Mouse (Mus musculus): Measurements from ENCODE around the gene Nol4l.

DNA sequence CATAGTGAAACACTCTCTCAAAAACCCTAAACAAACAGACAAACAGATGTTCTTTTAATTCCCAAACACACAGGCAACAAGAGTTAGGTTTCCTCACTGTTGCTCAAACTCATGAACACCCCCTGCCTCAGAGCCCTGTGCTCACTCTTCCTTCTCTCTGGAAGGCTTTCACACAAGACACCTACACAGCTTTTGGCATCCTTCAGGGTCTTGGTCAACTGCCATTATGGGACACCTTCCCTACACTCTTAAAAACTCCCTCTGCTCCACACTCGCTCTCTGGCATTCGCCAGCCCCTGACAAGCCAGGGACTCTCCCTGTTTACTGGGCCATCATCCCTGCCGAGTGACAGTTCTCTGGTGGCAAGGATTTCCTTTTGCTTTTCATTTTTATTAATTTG is 15.8 kb downstream of the Nol4l start:
- TF ChIP-seq E2F4 (IDR thresholded peaks at IDR 0.05; ENCODE audit: borderline replicate concordance, low read depth, low read length) (no peak), CTCF (IDR thresholded peaks at IDR 0.05 in 2 of 3, conservative IDR thresholded peaks at IDR 0.05 in 1 of 3; ENCODE audit: control insufficient read depth in 1 of 3, insufficient read depth in 1 of 3, low read depth in 2 of 3, low read length in 3 of 3, poor library complexity in 1 of 3, severe bottlenecking in 1 of 3) (no peak), POLR2A (IDR thresholded peaks at IDR 0.05; ENCODE audit: control insufficient read depth in 1 of 2, insufficient read depth in 1 of 2, low read depth in 1 of 2, low read length in 2 of 2, poor library complexity in 1 of 2) (no peak), EP300 (IDR thresholded peaks at IDR 0.05; ENCODE audit: low read depth in 1 of 2, low read length in 2 of 2) (no peak), NRF1 (IDR thresholded peaks at IDR 0.05; ENCODE audit: insufficient read depth, low read depth, low read length, poor library complexity, severe bottlenecking) (no peak), POLR2AphosphoS5 (IDR thresholded peaks at IDR 0.05; ENCODE audit: borderline replicate concordance, low read depth, low read length) (no peak), ZKSCAN1 (IDR thresholded peaks at IDR 0.05; ENCODE audit: low read depth, low read length) (no peak), ELF1 (IDR thresholded peaks at IDR 0.05; ENCODE audit: low read depth, low read length) (no peak), RAD21 (IDR thresholded peaks at IDR 0.05; ENCODE audit: low read depth, low read length) (no peak), MAX (IDR thresholded peaks at IDR 0.05; ENCODE audit: low read length) (no peak), TAL1 (IDR thresholded peaks at IDR 0.05; ENCODE audit: low read length) (no peak)

Measured in MEL (cell line).